Mouse (Mus musculus): ENCODE data around the gene Zfp985. TPM values are rescaled to one million over a fixed set of nuclear protein-coding genes. Genes with fewer than 3 reads are reported as not detected.
"Not testable (repeated sequence)": the region's sequence is repeated elsewhere in the genome, so short reads cannot be mapped to it uniquely, and the experiment has no call there.

The Zfp985 gene
- polyA plus RNA-seq, 1 experiment from 2014 or later: not detected

- no peak overlapping the region for H3K9ac ChIP-seq
- H3K4me2 ChIP-seq: no peak overlapping the region
- no peaks in the 10 kb centered on the region for H3K27me3 ChIP-seq
- peaks cover 22% of the 10 kb centered on the region for H3K9me3 ChIP-seq
- ATAC-seq (ENCODE audit: low FRiP score): no peak
- H3K27ac ChIP-seq: no peak overlapping the region
- no peaks in the 10 kb centered on the region for H3K4me1 ChIP-seq (replicated peaks)
- H3K4me3 ChIP-seq: no peak overlapping the region
- WGBS: 74% methylated on average over 6 of the region's 6 CpGs
- H3K36me3 ChIP-seq: no peaks in the 10 kb centered on the region
Measured at GRCm38 (mm10) chr4:147565426-147566220, 12.5 kb downstream of the Zfp985 start.

GRCm38 (mm10) chr4:147571156-147571555 is 18.1 kb downstream of the Zfp985 start:
- ATAC-seq (ENCODE audit: low FRiP score): not testable (repeated sequence)

GRCm38 (mm10) chr4:147579371-147579770 is 26.3 kb downstream of the Zfp985 start:
- not testable (repeated sequence) for H3K4me3 ChIP-seq; ATAC-seq (ENCODE audit: low FRiP score); H3K27me3 ChIP-seq; H3K4me1 ChIP-seq (replicated peaks); H3K9ac ChIP-seq; H3K27ac ChIP-seq; H3K36me3 ChIP-seq; H3K4me2 ChIP-seq
- WGBS: 91% methylated on average over 4 of the region's 4 CpGs
- H3K9me3 ChIP-seq: peaks cover 22% of the 10 kb centered on the region

More at GRCm38 (mm10) chr4:147571156-147571555, 18.1 kb downstream of the Zfp985 start:
- not testable (repeated sequence) for H3K4me3 ChIP-seq; H3K27ac ChIP-seq; H3K36me3 ChIP-seq; H3K9ac ChIP-seq; H3K4me1 ChIP-seq (replicated peaks); H3K27me3 ChIP-seq; H3K4me2 ChIP-seq
- H3K9me3 ChIP-seq: peaks cover 22% of the 10 kb centered on the region
- WGBS: 89% methylated on average over 8 of the region's 8 CpGs

- Histone ChIP-seq H3K9me3 (peaks cover 35% of the 10 kb centered on the region), H3K9ac (no peak overlapping the region), H3K4me1 (replicated peaks) (no peaks in the 10 kb centered on the region), H3K27me3 (no peaks in the 10 kb centered on the region), H3K4me3 (no peak overlapping the region), H3K36me3 (no peaks in the 10 kb centered on the region), H3K27ac (no peak overlapping the region), H3K4me2 (no peak overlapping the region)
- WGBS: 65% methylated on average over 1 of the region's 1 CpGs
- ATAC-seq (ENCODE audit: low FRiP score): no peak
Measured at GRCm38 (mm10) chr4:147586511-147587473, 33.7 kb downstream of the Zfp985 start.

- H3K27ac ChIP-seq; H3K4me1 ChIP-seq (replicated peaks); ATAC-seq (ENCODE audit: low FRiP score); H3K36me3 ChIP-seq; H3K9ac ChIP-seq; H3K27me3 ChIP-seq; H3K4me2 ChIP-seq; H3K4me3 ChIP-seq: not testable (repeated sequence)
- peaks cover 12% of the 10 kb centered on the region; the same call in 1 of the 2 replicates for H3K9me3 ChIP-seq
- WGBS: 84% methylated on average over 3 of the region's 3 CpGs
Measured at GRCm38 (mm10) chr4:147594630-147595029, 41.6 kb downstream of the Zfp985 start.

GRCm38 (mm10) chr4:147597685-147598084 is 44.6 kb downstream of the Zfp985 start:
- Histone ChIP-seq H3K36me3 (no peaks in the 10 kb centered on the region), H3K9me3 (peaks cover 12% of the 10 kb centered on the region; the same call in 1 of the 2 replicates), H3K27me3 (no peaks in the 10 kb centered on the region), H3K27ac (no peak overlapping the region), H3K4me2 (no peak overlapping the region), H3K4me3 (no peak overlapping the region), H3K9ac (no peak overlapping the region), H3K4me1 (replicated peaks) (no peaks in the 10 kb centered on the region)
- 56% methylated on average over 1 of the region's 1 CpGs for WGBS
- no peak for ATAC-seq (ENCODE audit: low FRiP score)

- Histone ChIP-seq H3K4me2 (no peak overlapping the region), H3K9ac (no peak overlapping the region), H3K4me3 (no peak overlapping the region), H3K27me3 (no peaks in the 10 kb centered on the region), H3K36me3 (no peaks in the 10 kb centered on the region), H3K4me1 (replicated peaks) (no peaks in the 10 kb centered on the region), H3K9me3 (peaks cover 12% of the 10 kb centered on the region; the same call in 1 of the 2 replicates), H3K27ac (no peak overlapping the region)
- 63% methylated on average over 2 of the region's 2 CpGs for WGBS
- ATAC-seq (ENCODE audit: low FRiP score): peak; percentile 57; the same call in 1 of the 2 replicates
Measured at GRCm38 (mm10) chr4:147598831-147599230, 45.8 kb downstream of the Zfp985 start.

- 47% methylated on average over 1 of the region's 1 CpGs for WGBS
- H3K4me3 ChIP-seq: no peak overlapping the region
- no peak overlapping the region for H3K4me2 ChIP-seq
- no peak overlapping the region for H3K27ac ChIP-seq
- ATAC-seq (ENCODE audit: low FRiP score): no peak
- no peaks in the 10 kb centered on the region for H3K27me3 ChIP-seq
- peaks cover 15% of the 10 kb centered on the region; the same call in 1 of the 2 replicates for H3K9me3 ChIP-seq
- H3K36me3 ChIP-seq: no peaks in the 10 kb centered on the region
- H3K9ac ChIP-seq: no peak overlapping the region
- H3K4me1 ChIP-seq (replicated peaks): no peaks in the 10 kb centered on the region
Measured at GRCm38 (mm10) chr4:147601881-147602280, 48.8 kb downstream of the Zfp985 start.

- H3K27me3 ChIP-seq: no peaks in the 10 kb centered on the region
- no peaks in the 10 kb centered on the region for H3K4me1 ChIP-seq (replicated peaks)
- no peak for ATAC-seq (ENCODE audit: low FRiP score)
Measured at GRCm38 (mm10) chr4:147603806-147604205, 50.7 kb downstream of the Zfp985 start.

GRCm38 (mm10) chr4:147605521-147605920 is 52.4 kb downstream of the Zfp985 start:
- H3K4me2 ChIP-seq: no peak overlapping the region
- no peaks in the 10 kb centered on the region for H3K36me3 ChIP-seq
- H3K9ac ChIP-seq: no peak overlapping the region
- no peaks in the 10 kb centered on the region for H3K4me1 ChIP-seq (replicated peaks)
- H3K9me3 ChIP-seq: 0 out of 2 replicates have a peak, but pooled peaks cover 13% of the 10 kb centered on the region
- ATAC-seq (ENCODE audit: low FRiP score): no peak
- no peaks in the 10 kb centered on the region for H3K27me3 ChIP-seq
- H3K4me3 ChIP-seq: no peak overlapping the region
- WGBS: 81% methylated on average over 4 of the region's 4 CpGs
- no peak overlapping the region for H3K27ac ChIP-seq

More at GRCm38 (mm10) chr4:147603806-147604205, 50.7 kb downstream of the Zfp985 start:
- Histone ChIP-seq H3K9ac (no peak overlapping the region), H3K4me3 (no peak overlapping the region), H3K9me3 (peaks cover 13% of the 10 kb centered on the region; the same call in 1 of the 2 replicates), H3K36me3 (no peaks in the 10 kb centered on the region), H3K4me2 (no peak overlapping the region), H3K27ac (no peak overlapping the region)
- WGBS: 80% methylated on average over 4 of the region's 4 CpGs

- not testable (repeated sequence) for H3K4me1 ChIP-seq (replicated peaks); H3K27me3 ChIP-seq; ATAC-seq (ENCODE audit: low FRiP score); H3K4me3 ChIP-seq; H3K9ac ChIP-seq; H3K36me3 ChIP-seq; H3K27ac ChIP-seq; H3K4me2 ChIP-seq
- 0 out of 2 replicates have a peak, but pooled peaks cover 13% of the 10 kb centered on the region for H3K9me3 ChIP-seq
- WGBS: 85% methylated on average over 6 of the region's 6 CpGs
Measured at GRCm38 (mm10) chr4:147606511-147606910, 53.4 kb downstream of the Zfp985 start.

GRCm38 (mm10) chr4:147633818-147634262 is 80.8 kb downstream of the Zfp985 start:
- not testable (repeated sequence) for H3K36me3 ChIP-seq; H3K4me1 ChIP-seq (replicated peaks); H3K27me3 ChIP-seq; H3K27ac ChIP-seq; H3K4me3 ChIP-seq; H3K4me2 ChIP-seq; H3K9ac ChIP-seq; H3K9me3 ChIP-seq
- no CpG with 5 or more reads among the region's 2 CpGs for WGBS
- ATAC-seq (ENCODE audit: low FRiP score): peak; percentile 61; the same call in 1 of the 2 replicates
